Mouse (Mus musculus) MEL-GATA-1-ER (cell line): ENCODE measurements around the gene Il17rd.
A peak's percentile ranks its signal among the peaks of the same experiment; 100 is the strongest.

Experiments used
- DNase-seq: peaks from one replicate; pipeline ENCODE4 v3.0.0-alpha.2; 2012; ENCODE audit warnings: low read depth; ENCODE audit errors: extremely low read depth

Gene Il17rd

DNA sequence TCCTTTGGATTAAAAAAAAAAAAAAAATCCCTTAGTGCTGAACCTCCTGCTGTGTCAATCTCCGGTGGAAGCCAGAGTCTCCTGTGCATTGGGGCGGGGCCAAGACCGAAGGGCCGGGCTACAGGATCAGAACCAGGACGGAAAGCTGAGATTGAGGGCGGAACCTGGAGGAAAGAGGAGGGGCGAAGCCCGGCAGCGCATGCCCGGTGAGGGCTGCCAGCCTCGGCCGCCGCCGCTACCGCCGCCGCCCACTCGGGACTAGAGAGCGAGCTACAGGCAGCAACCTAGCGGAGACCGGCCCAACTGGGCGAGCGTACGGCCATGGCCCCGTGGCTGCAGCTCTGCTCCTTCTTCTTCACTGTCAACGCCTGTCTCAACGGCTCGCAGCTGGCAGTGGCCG lies at the start of gene Il17rd:
Gene Il17rd (plus strand): TSS at position 159 of the 400 bp plus-strand sequence.
- DNase-seq, result no peak

DNA sequence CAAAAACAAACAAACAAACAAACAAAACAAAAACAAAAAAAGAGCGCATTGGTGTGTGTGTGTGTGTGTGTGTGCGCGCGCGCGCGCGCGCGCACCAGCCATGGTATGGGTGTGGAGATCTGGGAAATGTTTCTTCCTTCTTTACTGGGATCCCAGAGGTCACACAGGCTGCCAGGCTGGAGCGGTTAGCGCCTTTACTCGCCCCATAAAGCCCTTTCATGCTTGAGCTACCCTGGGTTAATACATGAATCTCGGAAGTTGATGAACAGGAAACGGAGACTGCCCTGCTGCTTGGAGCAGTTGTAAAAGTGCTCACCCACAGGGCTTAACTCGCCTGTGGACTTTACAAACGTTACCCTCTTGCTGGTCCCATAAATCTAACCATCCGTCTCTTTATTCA lies 47.1 kb upstream of the Il17rd start:
- DNase-seq, result no peak

DNA sequence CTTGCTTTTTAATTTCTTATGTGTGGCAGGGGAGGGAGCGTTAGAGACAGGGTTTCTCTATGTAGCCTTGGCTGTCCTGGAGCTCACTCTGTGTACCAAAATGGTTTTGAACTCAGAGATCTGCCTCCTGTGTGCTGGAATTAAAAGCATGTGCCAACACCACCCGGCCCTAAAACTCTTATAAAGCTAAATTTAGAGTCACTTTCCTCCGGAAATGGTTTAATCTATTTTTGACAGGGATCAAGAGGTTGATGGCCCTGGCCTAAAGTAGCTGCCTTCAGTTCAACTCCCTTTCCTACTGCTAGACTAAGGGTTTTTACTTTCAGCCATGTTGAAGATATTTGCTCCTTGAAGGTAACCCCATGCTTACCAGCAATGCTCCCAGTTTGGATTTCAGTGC lies 45.3 kb upstream of the Il17rd start:
- no peak for DNase-seq

GRCm38 (mm10) chr14:26994211-26994741 lies 44.5 kb upstream of the Il17rd start, which contains the start of gene Hesx1:
Gene Hesx1, plus strand, starts transcription at chr14:26994416.
- no peak for DNase-seq

DNA sequence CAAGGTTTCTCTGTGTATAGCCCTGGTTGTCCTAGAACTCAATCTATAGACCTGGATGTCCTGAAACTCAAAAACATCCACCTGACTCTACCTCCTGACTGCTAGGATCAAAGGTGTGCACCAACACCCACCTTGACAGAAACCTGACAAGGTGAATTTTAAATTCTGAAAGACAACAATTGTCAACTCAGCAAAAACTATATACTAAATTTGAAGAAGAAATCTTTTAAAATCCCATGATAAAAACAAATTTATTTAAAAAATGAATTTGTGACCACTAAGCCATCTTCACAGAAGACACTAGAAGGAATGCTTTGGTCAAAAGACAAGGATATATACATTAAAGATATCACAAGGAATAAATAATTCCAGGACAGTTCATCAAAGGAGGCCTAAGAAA lies 42.5 kb upstream of the Il17rd start:
- no peak for DNase-seq

DNA sequence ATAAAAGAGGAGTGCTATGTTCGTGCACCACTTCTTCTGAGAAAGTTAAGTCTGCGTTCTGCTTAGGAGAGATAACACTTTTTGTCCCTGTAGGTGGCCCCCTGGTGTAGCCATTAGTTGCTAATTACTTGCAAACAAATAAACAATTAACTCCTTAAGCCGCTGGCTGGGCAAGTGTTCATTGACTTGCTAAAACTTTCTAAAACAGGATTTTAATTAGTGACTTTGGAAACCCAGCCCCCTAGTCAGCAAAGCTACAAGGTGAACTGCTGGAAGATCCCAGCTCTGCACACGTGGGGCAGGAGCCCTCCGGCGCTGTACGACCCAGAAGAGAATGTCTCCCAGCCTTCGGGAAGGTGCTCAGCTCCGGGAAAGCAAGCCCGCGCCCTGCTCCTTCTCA lies 38.4 kb upstream of the Il17rd start:
- DNase-seq, result no peak

DNA sequence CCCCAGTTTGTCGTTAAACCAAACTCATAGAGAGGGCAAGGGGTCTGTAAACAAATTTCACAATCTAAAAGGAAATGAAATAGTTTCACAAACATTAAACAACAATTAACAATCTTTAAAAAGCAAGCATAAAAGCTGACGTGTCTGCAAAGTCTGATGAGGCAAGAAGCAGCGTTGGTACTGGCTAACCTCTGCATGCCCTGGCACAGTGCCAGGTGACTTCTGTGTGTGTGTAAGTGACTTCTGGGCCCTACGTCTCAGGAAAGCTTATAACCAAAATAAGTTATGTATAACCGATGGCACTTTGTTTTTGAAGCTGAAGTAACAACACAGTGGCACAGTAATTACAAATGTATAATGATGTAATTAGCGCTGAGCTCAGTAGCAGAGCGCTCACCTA lies 33.8 kb upstream of the Il17rd start:
- no peak for DNase-seq

DNA sequence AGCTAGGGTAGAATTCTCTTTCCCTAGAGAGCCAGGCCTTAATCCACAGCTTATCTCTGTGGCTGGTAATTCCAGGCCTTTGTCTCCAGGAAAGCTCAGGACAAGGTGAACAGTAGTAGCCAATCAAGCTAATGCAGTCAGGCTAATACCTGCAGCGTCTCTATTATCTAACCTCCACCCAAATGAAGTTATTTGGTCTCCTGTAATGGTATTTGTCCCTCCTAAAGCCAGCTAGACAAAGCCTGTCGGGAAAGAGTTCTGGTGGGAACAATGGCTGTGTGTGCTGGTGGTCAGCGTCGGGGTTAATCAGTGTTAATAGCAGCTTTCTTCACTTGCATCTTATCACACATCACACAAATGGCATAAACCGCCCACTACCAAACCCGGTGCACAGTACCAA lies 32.8 kb upstream of the Il17rd start:
- DNase-seq, result no peak

DNA sequence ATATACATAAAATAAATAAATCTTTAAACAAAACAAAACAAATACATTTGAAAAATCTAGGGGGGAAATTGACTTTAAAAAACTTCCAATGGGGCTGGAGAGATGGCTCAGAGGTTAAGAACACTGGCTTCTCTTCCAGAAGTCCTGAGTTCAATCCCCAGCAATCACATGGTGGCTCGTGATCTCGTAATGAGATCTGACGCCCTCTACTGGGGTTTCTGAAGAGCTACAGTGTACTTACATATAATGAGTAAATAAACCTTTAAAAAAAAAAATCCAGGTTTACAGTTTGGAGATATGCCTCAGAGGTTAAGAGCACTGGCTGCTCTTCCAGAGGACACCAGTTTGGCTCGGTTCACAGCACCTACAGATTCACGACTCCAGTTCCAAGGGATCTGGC lies 27.2 kb upstream of the Il17rd start:
- DNase-seq, result no peak

GRCm38 (mm10) chr14:27013658-27014057 lies 25.1 kb upstream of the Il17rd start:
- DNase-seq, result no peak

- DNase-seq, result no peak
Measured at GRCm38 (mm10) chr14:27017936-27018335, 20.8 kb upstream of the Il17rd start.

- no peak for DNase-seq
Measured at GRCm38 (mm10) chr14:27019850-27020249, 18.9 kb upstream of the Il17rd start.

DNA sequence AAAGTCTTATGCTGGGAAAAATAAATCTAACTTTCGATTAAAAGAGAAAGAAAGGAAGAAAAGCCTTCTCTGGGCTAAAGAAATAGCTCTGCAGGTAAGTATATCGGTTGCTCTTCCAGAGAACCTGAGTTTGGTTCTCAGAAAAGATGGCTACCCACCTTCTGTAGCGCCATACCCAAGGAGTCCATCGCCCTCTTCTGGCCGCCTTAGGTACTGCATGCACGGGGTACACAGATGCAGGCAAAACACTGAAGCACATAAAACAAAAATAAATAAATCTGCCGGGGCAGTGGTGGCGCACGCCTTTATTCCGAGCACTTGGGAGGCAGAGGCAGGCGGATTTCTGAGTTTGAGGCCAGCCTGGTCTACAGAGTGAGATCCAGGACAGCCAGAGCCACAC lies 15.9 kb upstream of the Il17rd start:
- DNase-seq, result peak; percentile 46

DNA sequence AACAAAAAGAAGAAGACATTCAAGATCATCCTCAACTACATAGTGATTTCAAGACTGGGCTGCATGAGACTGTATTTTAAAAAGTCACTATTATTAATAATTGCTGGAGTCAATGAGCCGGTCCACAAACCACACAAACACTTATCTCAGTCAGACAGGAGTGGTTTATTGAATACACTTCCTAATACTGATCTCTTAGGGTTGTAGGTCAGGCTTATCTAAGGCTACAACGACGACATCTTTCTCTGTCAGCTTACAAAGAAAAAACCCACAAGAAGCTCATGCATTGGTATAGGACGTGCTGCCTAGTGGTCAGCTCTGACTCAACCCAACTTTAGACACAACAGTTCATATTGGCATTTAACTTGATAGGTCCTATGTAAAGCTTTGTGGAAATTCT lies 14.1 kb upstream of the Il17rd start:
- DNase-seq, result peak; percentile 95

GRCm38 (mm10) chr14:27029771-27030173 lies 9.0 kb upstream of the Il17rd start:
- DNase-seq, result peak; percentile 58

DNA sequence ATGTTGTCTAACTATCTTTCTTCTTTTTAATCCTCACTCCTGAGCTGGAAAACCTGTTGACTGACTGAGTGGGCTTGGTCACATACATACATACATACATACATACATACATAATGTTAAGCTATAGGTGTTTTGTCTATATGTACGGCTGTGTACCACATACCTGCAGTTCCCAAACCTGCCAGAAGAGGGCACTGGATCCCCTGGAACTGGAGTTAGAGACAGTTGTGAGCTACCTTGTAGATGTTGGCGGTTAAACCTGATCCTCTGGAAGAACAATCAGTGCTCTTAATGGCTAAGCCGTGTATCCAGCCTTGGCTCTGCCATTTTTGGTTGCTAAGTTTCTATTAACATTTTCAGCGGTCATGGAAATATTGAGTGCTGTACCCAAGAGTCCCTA lies 7.6 kb upstream of the Il17rd start:
- DNase-seq, result peak; percentile 38

DNA sequence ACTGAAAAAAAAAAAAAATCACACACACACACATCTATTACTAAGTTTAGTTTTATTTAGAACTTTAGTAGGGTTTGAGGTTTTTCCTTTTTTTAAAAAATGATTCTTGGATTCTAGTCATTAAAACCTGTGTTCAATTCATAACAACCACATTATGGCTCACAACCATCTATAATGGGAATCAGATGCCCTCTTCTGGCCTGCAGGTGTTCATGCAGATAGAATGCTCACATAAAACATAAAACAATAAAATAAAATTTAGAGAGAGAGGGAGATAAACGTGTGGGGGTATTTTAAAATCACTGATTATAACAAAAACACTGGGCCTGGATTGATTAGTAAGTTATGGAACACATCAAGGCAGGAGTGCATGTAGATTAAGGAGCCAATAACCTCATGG lies 1.2 kb upstream of the Il17rd start:
- no peak for DNase-seq

DNA sequence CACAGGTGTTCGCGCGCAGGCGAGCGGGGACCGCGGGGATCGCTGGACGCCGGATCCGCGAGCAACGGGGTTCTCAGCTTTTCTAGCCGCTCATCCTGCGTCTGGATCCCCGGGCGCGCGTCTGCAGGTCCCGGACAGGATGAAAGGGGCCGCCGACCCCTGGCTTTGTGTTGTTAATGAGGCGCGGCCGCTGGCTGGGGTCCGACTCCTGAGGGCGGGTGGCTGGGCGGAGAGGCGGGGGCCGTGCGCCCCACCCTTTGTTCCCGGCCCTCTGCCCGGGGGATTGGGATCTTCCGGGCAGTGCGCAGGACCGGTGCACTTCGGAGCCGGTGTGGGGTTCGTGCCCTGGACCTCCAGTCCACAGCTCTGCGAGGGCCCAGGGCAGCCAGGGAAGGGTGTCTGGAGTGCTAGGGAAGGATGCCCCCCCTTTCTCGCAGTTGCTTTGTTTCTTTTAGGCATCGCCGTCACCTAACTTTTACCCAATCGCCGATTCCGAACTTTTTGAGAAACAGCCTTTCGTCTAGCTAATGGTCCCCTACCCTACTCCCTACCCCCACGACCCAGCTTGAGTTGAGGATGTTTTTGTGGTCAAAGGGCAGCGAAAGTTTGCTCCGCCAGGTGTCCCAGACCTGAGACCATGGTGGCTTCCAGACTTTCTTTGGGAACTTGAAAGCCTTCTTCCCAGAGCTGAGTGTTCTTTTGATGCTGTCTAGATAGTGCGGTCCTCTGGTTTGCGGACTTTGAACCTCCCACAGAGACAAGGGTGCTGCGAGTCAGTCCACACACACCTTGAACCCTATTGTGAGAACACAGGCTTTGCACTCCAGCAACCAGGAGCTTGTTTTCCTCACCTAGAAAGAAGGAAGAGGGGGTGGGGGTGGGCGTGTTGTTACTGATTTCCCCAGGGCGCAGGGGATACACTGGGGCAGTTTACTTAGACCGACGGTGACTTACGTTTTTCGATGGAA lies 824 bp downstream of the Il17rd start:
- DNase-seq, result no peak

- DNase-seq, result no peak
Measured at GRCm38 (mm10) chr14:27040451-27040850, 1.7 kb downstream of the Il17rd start.

DNA sequence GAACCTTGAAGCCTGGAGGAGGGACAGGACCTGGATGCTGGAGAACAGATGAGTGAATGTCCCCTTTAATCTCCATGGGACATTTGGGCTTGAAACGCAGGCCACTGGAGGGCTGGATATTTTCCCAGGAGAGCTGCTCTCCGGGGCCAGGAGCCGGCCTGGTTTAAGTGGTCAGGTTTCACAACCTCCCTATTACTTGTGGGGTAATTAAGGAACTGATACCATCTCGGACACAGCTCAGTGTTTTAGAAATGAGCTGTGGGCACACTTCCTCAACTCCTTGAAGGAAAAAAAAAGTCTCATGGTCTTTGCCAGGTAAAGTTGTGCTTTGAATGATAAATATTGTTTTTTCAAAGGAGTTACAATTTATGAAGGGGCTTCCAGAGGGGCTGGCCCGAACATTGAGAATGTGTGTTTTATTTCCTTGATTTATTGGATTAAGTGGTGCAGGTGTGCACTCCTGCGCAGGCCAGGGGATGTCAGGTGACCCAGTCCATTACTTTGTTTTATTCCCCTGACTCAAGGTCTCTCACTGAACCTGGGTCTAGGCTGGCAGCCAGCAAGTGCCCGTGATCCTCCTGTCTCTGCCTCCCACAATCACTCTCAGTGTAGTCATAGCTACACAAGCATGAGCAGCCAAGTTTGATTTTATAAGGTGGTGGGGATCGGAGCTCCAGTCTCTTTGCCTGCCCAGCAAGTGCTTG lies 3.7 kb downstream of the Il17rd start:
- no peak for DNase-seq

DNA sequence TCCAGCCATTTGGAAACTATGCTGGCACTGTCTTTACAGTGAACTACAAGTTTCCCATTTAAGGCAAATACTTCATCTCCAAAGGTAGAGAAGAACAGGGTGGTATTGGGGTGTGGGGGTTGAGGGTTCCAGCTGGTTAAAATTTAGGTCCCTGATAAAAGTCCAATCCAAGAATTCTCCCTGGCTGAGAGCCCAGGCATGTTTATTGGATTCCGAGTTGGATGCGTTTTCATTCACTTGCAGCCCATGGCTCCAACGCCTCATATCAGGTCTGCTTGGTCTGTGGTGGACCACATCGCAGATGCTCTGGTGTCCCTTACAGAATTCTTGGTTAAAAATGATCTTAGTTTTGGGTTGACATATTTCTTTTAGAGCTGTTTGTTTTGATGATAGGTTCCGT lies 4.7 kb downstream of the Il17rd start:
- no peak for DNase-seq

DNA sequence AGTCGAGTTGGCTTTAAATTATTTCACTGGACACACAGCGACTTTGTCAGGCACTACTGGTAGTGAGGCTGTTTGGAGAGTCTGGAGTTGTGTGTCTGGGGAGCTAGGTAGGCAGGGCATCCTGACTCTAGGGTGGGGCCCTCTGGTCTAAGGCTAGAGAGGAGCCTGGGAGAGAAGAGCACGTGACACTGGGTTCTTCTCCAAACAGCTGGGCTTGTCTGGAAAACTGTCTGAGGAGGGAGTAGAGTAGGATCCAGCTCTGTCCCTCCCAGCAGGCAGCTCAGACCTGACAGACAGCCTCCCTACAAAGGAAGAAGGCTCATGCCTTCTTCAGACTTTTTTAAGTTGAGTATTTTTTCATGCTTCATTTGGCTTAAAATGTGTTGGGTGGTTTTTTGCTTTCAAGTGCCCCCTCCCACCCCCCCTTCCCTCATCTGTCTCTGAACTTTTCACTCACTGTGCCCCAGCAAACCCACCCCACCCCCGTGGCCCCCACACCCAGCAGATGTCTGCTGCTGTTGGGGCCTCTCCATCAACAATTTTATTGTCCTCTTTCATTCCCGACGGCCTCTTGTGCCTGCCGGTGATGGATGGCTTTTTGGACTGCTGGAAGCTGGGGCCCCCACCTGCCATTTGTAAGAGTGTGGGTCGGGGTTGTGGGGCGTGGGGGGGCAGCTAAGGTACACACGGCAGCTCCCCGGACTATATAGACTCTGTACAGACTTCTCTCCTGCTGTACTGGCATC lies 5.7 kb downstream of the Il17rd start:
- DNase-seq, result no peak
